Mouse (Mus musculus) frontal cortex, postnatal 10 days (tissue): ENCODE results near the gene Gm10228.
"Not testable (repeated sequence)": the region's sequence is repeated elsewhere in the genome, so short reads cannot be mapped to it uniquely, and the experiment has no call there.

Experiments used
- DNase-seq, 2 experiments: peaks; one replicate each; pipeline ENCODE4 v3.0.0; 2022; ENCODE audit warnings: low spot score in 2 of 2, mixed read lengths in 1 of 2

The Gm10228 gene

GRCm38 (mm10) chr16:89041372-89041771, at the start of gene Gm10228:
Gm10228 (minus strand) TSS chr16:89041472.
- not testable (repeated sequence) for DNase-seq

- DNase-seq, result not testable (repeated sequence)
These were observed 29.8 kb upstream of the Gm10228 start for GRCm38 (mm10) chr16:89071041-89071440.

GRCm38 (mm10) chr16:89063902-89064301, 22.6 kb upstream of the Gm10228 start, which contains the start of gene 1110025L11Rik:
1110025L11Rik (minus strand) TSS chr16:89064002.
- not testable (repeated sequence) for DNase-seq

GRCm38 (mm10) chr16:89047783-89048182, 6.5 kb upstream of the Gm10228 start, which contains the start of gene Krtap6-5:
Krtap6-5 (minus strand) TSS chr16:89047883.
- DNase-seq, result no peak

- DNase-seq, result not testable (repeated sequence)
These were observed 9.9 kb downstream of the Gm10228 start, which contains the start of gene Krtap6-1 for GRCm38 (mm10) chr16:89031399-89031798. Krtap6-1 (plus strand) TSS chr16:89031699.

GRCm38 (mm10) chr16:89014984-89015383, 26.3 kb downstream of the Gm10228 start, which contains the start of gene Gm10229:
Gm10229 (plus strand) TSS chr16:89015284.
- not testable (repeated sequence) for DNase-seq

GRCm38 (mm10) chr16:89013973-89014372, 27.3 kb downstream of the Gm10228 start:
- no peak for DNase-seq

GRCm38 (mm10) chr16:89010659-89011058, 30.6 kb downstream of the Gm10228 start, which contains the start of gene Krtap22-2:
Krtap22-2 (minus strand) TSS chr16:89010759.
- no peak for DNase-seq
